Mouse (Mus musculus): Measurements from ENCODE around the gene Gsta1. TPM values are rescaled to one million over a fixed set of nuclear protein-coding genes. Genes with fewer than 3 reads are reported as not detected.

Gene Gsta1
- total RNA-seq, 1 experiment: not detected

DNA sequence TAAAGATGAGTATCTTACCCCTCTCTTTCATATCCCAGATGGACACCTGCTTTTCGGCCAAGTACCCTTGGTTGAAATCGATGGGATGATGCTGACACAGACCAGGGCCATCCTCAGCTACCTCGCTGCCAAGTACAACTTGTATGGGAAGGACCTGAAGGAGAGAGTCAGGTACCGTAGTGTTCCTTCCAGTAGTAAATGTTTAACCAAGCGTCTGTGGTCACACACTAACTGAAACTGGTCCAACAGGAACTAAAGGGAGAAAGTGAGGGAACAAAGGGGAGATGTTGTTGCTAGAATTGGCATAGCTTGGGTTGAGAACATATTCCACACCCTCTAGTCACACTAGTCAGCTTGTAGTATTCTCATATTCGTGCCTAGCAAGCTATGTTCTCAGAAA is 26.3 kb upstream of the Gsta1 start:
- no peak for DNase-seq (ENCODE audit: low read depth, low spot score)
- no peak overlapping the region for H3K27ac ChIP-seq (ENCODE audit: insufficient read depth, low read depth, low read length, poor library complexity, severe bottlenecking)

DNA sequence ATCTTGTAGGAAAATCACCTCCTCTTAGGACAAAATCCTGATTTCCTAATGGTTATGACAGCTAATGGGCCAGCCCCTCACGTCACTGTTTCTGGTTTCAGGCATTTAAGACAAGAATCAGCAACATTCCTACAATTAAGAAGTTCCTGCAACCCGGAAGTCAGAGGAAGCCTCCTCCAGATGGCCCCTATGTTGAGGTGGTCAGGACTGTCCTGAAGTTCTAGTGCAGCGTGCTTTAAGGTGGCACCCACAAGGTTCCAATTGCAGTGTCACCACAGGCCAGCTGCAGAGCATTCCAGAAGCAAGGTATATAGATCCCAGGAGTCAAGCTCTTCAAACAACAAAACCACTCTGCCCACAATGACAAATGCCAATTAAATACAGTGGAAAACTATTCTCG is 21.5 kb upstream of the Gsta1 start:
- Histone ChIP-seq H3K4me3 (ENCODE audit: insufficient read depth in 1 of 2, low read depth in 1 of 2, low read length in 2 of 2, poor library complexity in 1 of 2, severe bottlenecking in 1 of 2) (no peak overlapping the region), H3K36me3 (ENCODE audit: control insufficient read depth, insufficient read depth, low read length, poor library complexity, severe bottlenecking) (peaks cover 47% of the 10 kb centered on the region), H3K4me1 (ENCODE audit: control insufficient read depth in 2 of 2, insufficient read depth in 2 of 2, low read length in 2 of 2, poor library complexity in 1 of 2) (no peaks in the 10 kb centered on the region), H3K9ac (ENCODE audit: insufficient read depth, low read depth, low read length, poor library complexity, severe bottlenecking) (no peak overlapping the region), H3K9me3 (ENCODE audit: control insufficient read depth, insufficient read depth, low read depth, low read length) (no peaks in the 10 kb centered on the region), H3K27ac (ENCODE audit: insufficient read depth, low read depth, low read length, poor library complexity, severe bottlenecking) (no peak overlapping the region)
- in situ Hi-C loops (cut with MboI; ENCODE audit: low sequenced_read_pairs in 2 of 2, unreplicated experiment in 2 of 2): no loop called here
- TF ChIP-seq ZNF384 (IDR thresholded peaks at IDR 0.05; ENCODE audit: low read depth, low read length) (no peak), HCFC1 (IDR thresholded peaks at IDR 0.05; ENCODE audit: borderline replicate concordance, insufficient read depth, low read length) (no peak), MAFK (IDR thresholded peaks at IDR 0.05; ENCODE audit: insufficient read depth, low read depth, low read length) (no peak), ZC3H11A (IDR thresholded peaks at IDR 0.05; ENCODE audit: borderline replicate concordance, low read depth, low read length) (no peak), CHD2 (IDR thresholded peaks at IDR 0.05; ENCODE audit: low read depth, low read length) (no peak)
- DNase-seq (ENCODE audit: low read depth, low spot score): no peak

More for the DNA sequence above, 26.3 kb upstream of the Gsta1 start:
- Histone ChIP-seq H3K9ac (ENCODE audit: insufficient read depth, low read depth, low read length, poor library complexity, severe bottlenecking) (no peak overlapping the region), H3K36me3 (ENCODE audit: control insufficient read depth, insufficient read depth, low read length, poor library complexity, severe bottlenecking) (peaks cover 58% of the 10 kb centered on the region), H3K4me3 (ENCODE audit: insufficient read depth in 1 of 2, low read depth in 1 of 2, low read length in 2 of 2, poor library complexity in 1 of 2, severe bottlenecking in 1 of 2) (no peak overlapping the region), H3K4me1 (ENCODE audit: control insufficient read depth in 2 of 2, insufficient read depth in 2 of 2, low read length in 2 of 2, poor library complexity in 1 of 2) (peaks cover 0 to 2% of the 10 kb centered on the region in 2 experiments; a peak in 1 of 4 replicates), H3K9me3 (ENCODE audit: control insufficient read depth, insufficient read depth, low read depth, low read length) (no peaks in the 10 kb centered on the region)
- in situ Hi-C loops (cut with MboI; ENCODE audit: low sequenced_read_pairs in 2 of 2, unreplicated experiment in 2 of 2): no loop called here
- TF ChIP-seq ZNF384 (IDR thresholded peaks at IDR 0.05; ENCODE audit: low read depth, low read length): no peak
- no peak for TF ChIP-seq HCFC1 (IDR thresholded peaks at IDR 0.05; ENCODE audit: borderline replicate concordance, insufficient read depth, low read length)
- TF ChIP-seq MAFK (IDR thresholded peaks at IDR 0.05; ENCODE audit: insufficient read depth, low read depth, low read length): no peak
- TF ChIP-seq ZC3H11A (IDR thresholded peaks at IDR 0.05; ENCODE audit: borderline replicate concordance, low read depth, low read length): no peak
- no peak for TF ChIP-seq CHD2 (IDR thresholded peaks at IDR 0.05; ENCODE audit: low read depth, low read length)

DNA sequence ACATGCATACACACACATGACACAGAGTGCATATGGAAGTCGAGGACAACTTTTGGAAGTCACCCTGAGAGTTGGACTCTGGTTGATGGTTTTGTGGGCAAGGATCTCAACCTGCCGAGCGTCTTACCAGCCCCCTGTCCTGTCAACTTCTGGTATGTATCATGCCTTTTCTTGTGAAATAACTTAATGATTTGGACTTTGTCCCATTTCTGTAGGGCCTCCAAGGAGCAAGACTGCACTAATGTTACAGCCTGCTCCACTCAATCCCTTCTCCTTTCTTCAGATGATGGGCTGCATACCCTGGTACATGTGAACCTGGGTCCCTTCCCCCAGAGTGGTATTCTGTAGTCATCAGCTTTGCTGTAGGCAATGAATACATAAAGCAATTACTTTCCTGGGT is 20.4 kb upstream of the Gsta1 start:
- H3K27ac ChIP-seq (ENCODE audit: insufficient read depth, low read depth, low read length, poor library complexity, severe bottlenecking): no peak overlapping the region
- no peaks in the 10 kb centered on the region for H3K4me1 ChIP-seq (ENCODE audit: control insufficient read depth in 2 of 2, insufficient read depth in 2 of 2, low read length in 2 of 2, poor library complexity in 1 of 2)
- H3K9me3 ChIP-seq (ENCODE audit: control insufficient read depth, insufficient read depth, low read depth, low read length): no peaks in the 10 kb centered on the region
- TF ChIP-seq HCFC1 (IDR thresholded peaks at IDR 0.05; ENCODE audit: borderline replicate concordance, insufficient read depth, low read length): no peak
- TF ChIP-seq ZC3H11A (IDR thresholded peaks at IDR 0.05; ENCODE audit: borderline replicate concordance, low read depth, low read length): no peak
- no peak for TF ChIP-seq ZNF384 (IDR thresholded peaks at IDR 0.05; ENCODE audit: low read depth, low read length)
- no peak for TF ChIP-seq MAFK (IDR thresholded peaks at IDR 0.05; ENCODE audit: insufficient read depth, low read depth, low read length)
- no peak for TF ChIP-seq CHD2 (IDR thresholded peaks at IDR 0.05; ENCODE audit: low read depth, low read length)
- H3K9ac ChIP-seq (ENCODE audit: insufficient read depth, low read depth, low read length, poor library complexity, severe bottlenecking): no peak overlapping the region
- no peak overlapping the region for H3K4me3 ChIP-seq (ENCODE audit: insufficient read depth in 1 of 2, low read depth in 1 of 2, low read length in 2 of 2, poor library complexity in 1 of 2, severe bottlenecking in 1 of 2)
- in situ Hi-C loops (cut with MboI; ENCODE audit: low sequenced_read_pairs in 2 of 2, unreplicated experiment in 2 of 2): no loop called here
- peaks cover 40% of the 10 kb centered on the region for H3K36me3 ChIP-seq (ENCODE audit: control insufficient read depth, insufficient read depth, low read length, poor library complexity, severe bottlenecking)
- DNase-seq (ENCODE audit: low read depth, low spot score): no peak

DNA sequence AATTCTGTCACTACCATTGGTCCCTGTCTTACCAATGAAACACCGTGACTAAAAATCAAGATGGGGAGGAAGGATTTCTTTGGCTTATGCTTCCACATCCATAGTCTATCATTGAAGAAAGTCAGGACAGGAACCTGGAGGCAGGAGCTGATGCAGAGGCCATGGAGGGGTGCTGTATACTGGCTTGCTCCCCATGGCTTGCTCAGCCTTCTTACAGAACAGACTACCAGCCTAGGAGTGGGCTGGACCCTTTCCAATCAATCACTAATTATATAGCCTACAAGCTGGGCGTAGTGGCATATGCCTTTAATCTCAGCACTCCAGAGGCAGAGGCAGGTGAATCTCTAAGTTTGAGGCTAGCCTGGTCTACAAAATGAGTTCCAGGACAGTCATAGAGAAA is 19.6 kb upstream of the Gsta1 start:
- no peaks in the 10 kb centered on the region for H3K4me1 ChIP-seq (ENCODE audit: control insufficient read depth in 2 of 2, insufficient read depth in 2 of 2, low read length in 2 of 2, poor library complexity in 1 of 2)

DNA sequence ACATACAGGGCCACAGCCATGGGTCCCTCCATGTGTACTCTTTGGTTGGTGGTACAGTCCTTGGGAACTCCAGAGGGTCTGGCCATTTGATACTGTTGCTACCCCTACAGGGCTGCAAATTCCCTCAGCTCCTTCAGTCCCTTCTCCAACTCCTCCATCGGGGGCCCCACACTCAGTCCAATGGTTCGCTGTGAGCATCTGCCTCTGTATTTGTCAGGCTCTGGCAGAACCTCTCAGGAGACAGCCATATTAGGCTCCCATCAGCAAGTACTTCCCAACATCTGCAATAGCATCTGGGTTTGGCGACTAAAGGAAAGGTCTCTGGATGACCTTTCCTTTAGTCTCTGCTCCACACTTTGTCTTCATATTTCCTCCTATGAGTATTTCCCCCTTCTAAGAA is 18.9 kb upstream of the Gsta1 start:
- Histone ChIP-seq H3K9ac (ENCODE audit: insufficient read depth, low read depth, low read length, poor library complexity, severe bottlenecking) (no peak overlapping the region), H3K4me1 (ENCODE audit: control insufficient read depth in 2 of 2, insufficient read depth in 2 of 2, low read length in 2 of 2, poor library complexity in 1 of 2) (no peaks in the 10 kb centered on the region), H3K4me3 (ENCODE audit: insufficient read depth in 1 of 2, low read depth in 1 of 2, low read length in 2 of 2, poor library complexity in 1 of 2, severe bottlenecking in 1 of 2) (no peak overlapping the region), H3K9me3 (ENCODE audit: control insufficient read depth, insufficient read depth, low read depth, low read length) (no peaks in the 10 kb centered on the region), H3K36me3 (ENCODE audit: control insufficient read depth, insufficient read depth, low read length, poor library complexity, severe bottlenecking) (peaks cover 32% of the 10 kb centered on the region), H3K27ac (ENCODE audit: insufficient read depth, low read depth, low read length, poor library complexity, severe bottlenecking) (no peak overlapping the region)
- no peak for TF ChIP-seq ZC3H11A (IDR thresholded peaks at IDR 0.05; ENCODE audit: borderline replicate concordance, low read depth, low read length)
- no peak for DNase-seq (ENCODE audit: low read depth, low spot score)
- in situ Hi-C loops (cut with MboI; ENCODE audit: low sequenced_read_pairs in 2 of 2, unreplicated experiment in 2 of 2): no loop called here

More for the DNA sequence above, 19.6 kb upstream of the Gsta1 start:
- Histone ChIP-seq H3K9ac (ENCODE audit: insufficient read depth, low read depth, low read length, poor library complexity, severe bottlenecking) (no peak overlapping the region), H3K9me3 (ENCODE audit: control insufficient read depth, insufficient read depth, low read depth, low read length) (no peaks in the 10 kb centered on the region), H3K36me3 (ENCODE audit: control insufficient read depth, insufficient read depth, low read length, poor library complexity, severe bottlenecking) (peaks cover 34% of the 10 kb centered on the region), H3K27ac (ENCODE audit: insufficient read depth, low read depth, low read length, poor library complexity, severe bottlenecking) (no peak overlapping the region), H3K4me3 (ENCODE audit: insufficient read depth in 1 of 2, low read depth in 1 of 2, low read length in 2 of 2, poor library complexity in 1 of 2, severe bottlenecking in 1 of 2) (no peak overlapping the region)
- in situ Hi-C loops (cut with MboI; ENCODE audit: low sequenced_read_pairs in 2 of 2, unreplicated experiment in 2 of 2): no loop called here
- TF ChIP-seq ZC3H11A (IDR thresholded peaks at IDR 0.05; ENCODE audit: borderline replicate concordance, low read depth, low read length) (no peak), HCFC1 (IDR thresholded peaks at IDR 0.05; ENCODE audit: borderline replicate concordance, insufficient read depth, low read length) (no peak), MAFK (IDR thresholded peaks at IDR 0.05; ENCODE audit: insufficient read depth, low read depth, low read length) (no peak), CHD2 (IDR thresholded peaks at IDR 0.05; ENCODE audit: low read depth, low read length) (no peak), ZNF384 (IDR thresholded peaks at IDR 0.05; ENCODE audit: low read depth, low read length) (no peak)
- DNase-seq (ENCODE audit: low read depth, low spot score): no peak

Data from ES-E14 (cell line).